Mouse (Mus musculus) thymus, adult 2 months (tissue): ENCODE data around the gene Krt71. TPM values are rescaled to one million over a fixed set of nuclear protein-coding genes. Genes with fewer than 3 reads are reported as not detected.

Source experiments
- DNase-seq: peaks from one replicate; pipeline ENCODE4 v3.0.0; 2021
- H3K27ac ChIP-seq: fragments of 200-500 bp; 2 replicates; pipeline ENCODE4 v1.5.1; 2012; ENCODE audit warnings: low read length, control low read depth; ENCODE audit not compliant: control insufficient read depth, insufficient read depth
- H3K27me3 ChIP-seq: fragments of 200-500 bp; 2 replicates; pipeline ENCODE4 v1.6.1; 2012; ENCODE audit warnings: mild to moderate bottlenecking, low read length, moderate library complexity, mixed read lengths; ENCODE audit not compliant: control insufficient read depth, insufficient read depth
- H3K36me3 ChIP-seq: fragments of 200-500 bp; 2 replicates; pipeline ENCODE4 v1.6.1; 2012; ENCODE audit warnings: mild to moderate bottlenecking, low read length, moderate library complexity; ENCODE audit not compliant: control insufficient read depth, insufficient read depth
- H3K4me1 ChIP-seq: fragments of 200-500 bp; replicated peaks from 2 replicates; pipeline ENCODE4 v1.6.1; 2012; ENCODE audit warnings: low read length; ENCODE audit not compliant: control insufficient read depth, insufficient read depth
- H3K4me3 ChIP-seq: fragments of 200-500 bp; 2 replicates; pipeline ENCODE4 v1.5.1; 2012; ENCODE audit warnings: mild to moderate bottlenecking, low read length, control low read depth, moderate library complexity; ENCODE audit not compliant: control insufficient read depth, insufficient read depth
- CTCF ChIP-seq: fragments of 200-500 bp; IDR thresholded peaks from 2 replicates; pipeline ENCODE4 v1.5.1; 2012; ENCODE audit warnings: mild to moderate bottlenecking, control low read depth, low read length, moderate library complexity, borderline replicate concordance; ENCODE audit not compliant: control insufficient read depth, poor library complexity, insufficient read depth; ENCODE audit errors: extremely low read depth
- POLR2A ChIP-seq: fragments of 200-500 bp; IDR thresholded peaks from 2 replicates; pipeline ENCODE4 v1.6.1; 2012; ENCODE audit warnings: mild to moderate bottlenecking, low read length, control low read depth, moderate library complexity; ENCODE audit not compliant: control insufficient read depth, poor library complexity, insufficient read depth; ENCODE audit errors: extremely low read depth
- WGBS: fragments of 180-500 bp; shearing (Covaris S2); methylation state at CpG from one replicate; pipeline ENCODE4 v1.1.7; 2018; 5-methylcytosine and 5-hydroxymethylcytosine counted together
- polyA plus RNA-seq: library from polyadenylated mRNA; depleted of rRNA; stranded (reverse); fragments of >200 nt; gene quantifications from 2 replicates; pipeline ENCODE4 v1.2.3, GENCODE M21; 2012

Gene Krt71
- polyA plus RNA-seq, 1 experiment = 2.0 TPM

DNA sequence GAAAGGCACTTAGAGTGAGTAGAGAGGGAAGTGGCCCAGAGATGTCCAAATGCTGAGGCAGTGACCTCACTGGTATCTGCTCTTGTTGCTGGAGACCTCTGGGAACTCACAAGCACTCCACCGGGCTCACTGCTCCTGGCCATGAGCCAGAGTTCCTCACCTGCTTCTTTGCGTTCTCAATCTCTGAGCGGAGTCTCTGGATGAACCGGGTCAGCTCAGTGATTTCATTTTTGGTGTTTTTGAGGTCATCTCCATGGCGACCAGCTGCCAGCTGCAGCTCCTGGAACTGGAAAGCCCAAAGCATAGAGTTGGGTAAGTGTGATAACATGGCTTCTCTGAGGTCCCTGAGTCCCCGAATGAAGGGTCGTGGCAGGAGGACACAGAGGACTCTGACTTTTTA is 5.1 kb downstream of the Krt71 start:
- H3K27ac ChIP-seq = no peak overlapping the region
- DNase-seq = no peak
- no peaks in the 10 kb centered on the region for H3K27me3 ChIP-seq
- no peaks in the 10 kb centered on the region for H3K4me1 ChIP-seq
- no peak for TF ChIP-seq POLR2A
- WGBS = 80% methylated on average over 7 of the region's 7 CpGs
- no peaks in the 10 kb centered on the region for H3K36me3 ChIP-seq
- H3K4me3 ChIP-seq = no peak overlapping the region

DNA sequence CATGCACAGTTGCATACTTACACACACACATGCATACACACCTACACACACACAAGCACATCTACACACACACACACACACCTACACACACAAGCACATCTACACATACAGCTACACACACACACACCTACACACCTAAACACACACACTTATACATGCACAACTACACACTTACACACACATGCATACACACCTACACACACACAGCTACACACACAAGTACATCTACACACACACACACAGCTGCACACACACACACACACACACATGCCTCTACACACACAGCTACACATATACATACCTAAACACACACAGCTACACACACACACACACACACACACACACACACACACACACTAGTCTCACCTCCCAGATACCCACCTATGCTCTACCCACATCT is 12.3 kb downstream of the Krt71 start:
- no peak overlapping the region for H3K4me3 ChIP-seq
- no peak overlapping the region for H3K27ac ChIP-seq
- H3K4me1 ChIP-seq = no peaks in the 10 kb centered on the region
- H3K36me3 ChIP-seq = no peaks in the 10 kb centered on the region
- no peak for TF ChIP-seq CTCF
- no peak for TF ChIP-seq POLR2A
- no peak for DNase-seq
- H3K27me3 ChIP-seq = no peaks in the 10 kb centered on the region

DNA sequence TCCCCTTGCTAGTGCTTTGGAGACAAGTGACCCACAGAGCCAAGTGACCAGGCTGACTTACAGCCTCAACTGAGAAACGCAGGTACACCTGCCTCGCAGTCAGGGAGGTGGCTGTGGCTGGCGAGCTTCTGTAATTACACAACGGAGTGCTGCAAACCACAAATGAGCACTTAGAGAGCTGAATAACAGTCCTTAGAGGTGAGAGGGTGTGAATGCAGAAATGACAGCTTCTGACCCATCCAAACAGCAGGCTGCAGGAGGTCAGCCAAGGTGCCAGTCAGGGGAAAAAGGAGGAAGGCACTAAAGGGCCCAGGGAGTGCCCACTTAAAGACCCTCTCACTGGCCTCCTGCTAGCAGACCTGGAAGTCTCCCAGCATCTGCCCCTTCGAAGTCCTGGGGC is 18.2 kb downstream of the Krt71 start:
- WGBS = 35% methylated on average over 5 of the region's 5 CpGs
- no peak overlapping the region for H3K4me3 ChIP-seq
- no peaks in the 10 kb centered on the region for H3K27me3 ChIP-seq
- H3K27ac ChIP-seq = no peak overlapping the region
- no peak for DNase-seq
- TF ChIP-seq CTCF = no peak
- TF ChIP-seq POLR2A = no peak
- no peaks in the 10 kb centered on the region for H3K36me3 ChIP-seq
- no peaks in the 10 kb centered on the region for H3K4me1 ChIP-seq

DNA sequence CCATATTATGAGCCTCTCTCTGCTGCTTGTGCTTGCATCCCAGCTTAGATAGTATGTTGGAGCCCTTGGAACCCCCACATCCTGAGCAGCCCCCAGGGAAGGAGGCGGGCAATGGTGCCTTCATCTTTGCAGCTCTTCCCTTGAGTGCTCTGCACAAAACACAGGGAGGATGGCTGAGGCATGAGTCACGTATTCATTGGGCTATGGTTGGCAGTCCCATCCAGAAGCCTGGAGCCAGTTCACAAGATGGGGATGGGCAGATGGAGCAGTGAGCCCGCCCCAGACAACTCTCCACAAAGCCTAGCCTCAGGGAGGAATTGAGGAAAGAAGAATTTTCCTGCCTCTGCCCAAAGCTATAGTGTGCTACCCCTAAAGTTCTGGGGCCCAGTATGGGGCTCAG is 27.1 kb downstream of the Krt71 start:
- H3K4me3 ChIP-seq = no peak overlapping the region
- no peak for TF ChIP-seq CTCF
- no peak for TF ChIP-seq POLR2A
- WGBS = 79% methylated on average over 3 of the region's 3 CpGs

DNA sequence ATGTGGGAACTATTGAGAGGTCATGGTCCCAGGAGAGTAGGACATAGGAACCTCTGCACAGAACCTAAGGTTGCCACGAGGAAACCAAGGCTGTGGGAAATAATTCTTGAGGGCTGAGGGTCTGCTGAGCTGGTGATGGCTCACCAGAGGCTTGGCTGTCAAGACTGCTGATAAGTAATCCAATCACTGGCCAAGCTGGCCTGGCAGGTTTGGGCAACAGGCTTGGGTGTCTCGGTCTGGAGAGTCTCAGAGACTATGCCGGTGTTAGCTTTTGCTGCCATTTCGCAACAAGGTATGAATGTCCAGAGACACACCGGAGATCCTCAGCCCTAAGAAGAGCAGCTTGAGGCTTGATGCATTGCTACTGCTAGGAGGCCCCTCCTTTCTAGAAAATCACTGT is 28.6 kb downstream of the Krt71 start:
- Histone ChIP-seq H3K4me3 (no peak overlapping the region), H3K27me3 (no peaks in the 10 kb centered on the region), H3K36me3 (no peaks in the 10 kb centered on the region), H3K4me1 (no peaks in the 10 kb centered on the region), H3K27ac (no peak overlapping the region)
- DNase-seq = no peak
- 81% methylated on average over 5 of the region's 5 CpGs for WGBS
- TF ChIP-seq CTCF (no peak), POLR2A (no peak)

More for the DNA sequence above, 27.1 kb downstream of the Krt71 start:
- H3K27ac ChIP-seq = no peak overlapping the region
- no peak for DNase-seq
- no peaks in the 10 kb centered on the region for H3K27me3 ChIP-seq
- H3K36me3 ChIP-seq = no peaks in the 10 kb centered on the region
- H3K4me1 ChIP-seq = no peaks in the 10 kb centered on the region

DNA sequence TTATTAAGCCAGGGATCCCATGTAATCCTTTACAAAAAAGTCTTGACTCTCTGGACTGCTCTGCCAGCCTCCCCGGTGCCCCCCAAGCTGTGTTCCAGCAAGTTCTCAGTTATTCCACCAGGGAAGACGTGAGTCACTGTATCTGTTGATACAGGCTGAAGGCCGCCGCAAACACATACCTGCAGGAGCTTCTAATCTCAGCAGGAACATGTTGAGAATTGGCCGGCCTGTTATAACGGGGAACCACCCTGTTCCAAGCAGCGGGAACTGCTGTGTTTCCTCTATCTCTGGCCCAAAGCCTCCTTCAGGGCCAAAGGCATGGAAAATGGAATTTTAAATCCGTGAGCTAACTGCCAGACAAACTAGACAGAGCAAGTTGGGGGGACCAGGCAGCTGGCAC is 29.2 kb downstream of the Krt71 start:
- TF ChIP-seq POLR2A (no peak), CTCF (no peak)
- no peak overlapping the region for H3K27ac ChIP-seq
- H3K4me3 ChIP-seq = no peak overlapping the region
- no peaks in the 10 kb centered on the region for H3K27me3 ChIP-seq
- 80% methylated on average over 8 of the region's 8 CpGs for WGBS
- H3K36me3 ChIP-seq = no peaks in the 10 kb centered on the region
- no peak for DNase-seq
- no peaks in the 10 kb centered on the region for H3K4me1 ChIP-seq

DNA sequence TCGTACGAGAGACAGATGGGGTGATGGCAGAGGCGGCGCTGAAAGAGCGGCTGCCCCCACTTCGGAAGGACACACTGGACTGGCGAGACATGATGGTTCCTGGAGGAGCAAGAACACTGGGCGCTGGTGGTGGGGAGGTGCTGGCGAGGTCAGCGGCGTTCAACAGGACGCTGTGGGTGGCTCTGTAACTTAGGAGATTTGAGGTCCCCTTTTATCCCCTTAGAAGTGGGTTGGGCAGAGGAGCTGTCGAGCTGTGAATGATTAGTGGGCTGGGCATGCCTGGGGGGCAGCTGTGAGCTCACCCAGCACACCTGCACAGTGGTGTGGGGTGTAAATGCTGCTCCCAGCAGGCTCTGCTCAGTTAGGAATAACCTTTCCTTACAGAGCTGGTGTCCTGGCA is 30.2 kb downstream of the Krt71 start, which contains the start of gene Krt5:
Gene Krt5 (minus strand): TSS at position 179 of the 400 bp plus-strand sequence.
- Histone ChIP-seq H3K27me3 (no peaks in the 10 kb centered on the region), H3K4me3 (no peak within 1 kb of the TSS), H3K4me1 (no peaks in the 10 kb centered on the region), H3K27ac (no peak within 1 kb of the TSS), H3K36me3 (no peaks in the 10 kb centered on the region)
- DNase-seq = no peak
- 75% methylated on average over 13 of the region's 13 CpGs for WGBS
- TF ChIP-seq CTCF = no peak
